Mouse (Mus musculus) embryonic facial prominence, embryonic 11.5 days (tissue): ENCODE measurements at regions not wholly inside any gene's neighbourhood (a gene's known extent, or its start where the extent isn't known, plus 50 kb on each side); places are given as distances from the start of the nearest gene placed in this dataset.

Experiments
- ATAC-seq: fragments of 200-750 bp; cut with Nextera tagmentation; replicated peaks from 2 replicates; pipeline ENCODE4 v1.8.0; 2017; ENCODE audit warnings: low read depth; ENCODE audit not compliant: insufficient number of reproducible peaks, low FRiP score, low TSS enrichment
- DNase-seq: peaks from one replicate; pipeline ENCODE4 v3.0.0-alpha.2; 2015; ENCODE audit warnings: low spot score
- H3K27ac ChIP-seq: fragments of 300-500 bp; sonication (generic); replicated peaks from 2 replicates; pipeline ENCODE4 v1.5.1; 2014; ENCODE audit warnings: mild to moderate bottlenecking, low read depth, low read length, control low read depth
- H3K27me3 ChIP-seq: fragments of 300-500 bp; sonication (generic); 2 replicates; pipeline ENCODE4 v1.6.1; 2014; ENCODE audit warnings: mild to moderate bottlenecking, low read length, moderate library complexity, mixed read lengths; ENCODE audit not compliant: control insufficient read depth, insufficient read depth
- H3K36me3 ChIP-seq: fragments of 300-500 bp; sonication (generic); replicated peaks from 2 replicates; pipeline ENCODE4 v1.6.1; 2014; ENCODE audit warnings: low read depth, mild to moderate bottlenecking, low read length, moderate library complexity, mixed read lengths; ENCODE audit not compliant: control insufficient read depth, insufficient read depth
- H3K4me1 ChIP-seq: fragments of 300-500 bp; sonication (generic); 2 replicates; pipeline ENCODE4 v1.6.1; 2014; ENCODE audit warnings: low read length, mixed read lengths; ENCODE audit not compliant: control insufficient read depth, insufficient read depth
- H3K4me2 ChIP-seq: fragments of 300-500 bp; sonication (generic); 2 replicates; pipeline ENCODE4 v1.6.1; 2014; ENCODE audit warnings: low read depth, mild to moderate bottlenecking, control low read depth, low read length, moderate library complexity
- H3K4me3 ChIP-seq: fragments of 300-500 bp; sonication (generic); 2 replicates; pipeline ENCODE4 v1.5.1; 2014; ENCODE audit warnings: low read depth, low read length, control low read depth
- H3K9ac ChIP-seq: fragments of 300-500 bp; sonication (generic); replicated peaks from 2 replicates; pipeline ENCODE4 v1.6.1; 2014; ENCODE audit warnings: mild to moderate bottlenecking, control low read depth, low read length
- H3K9me3 ChIP-seq: fragments of 300-500 bp; sonication (generic); replicated peaks from 2 replicates; pipeline ENCODE4 v1.6.1; 2016; ENCODE audit warnings: mild to moderate bottlenecking, low read length, inconsistent platforms, mixed read lengths; ENCODE audit not compliant: control insufficient read depth
- WGBS: fragments of 180-500 bp; shearing (Covaris S2); extraction: QIAGEN DNeasy Blood & Tissue Kit; methylation state at CpG from one replicate; pipeline ENCODE4 v1.1.7; 2014; 5-methylcytosine and 5-hydroxymethylcytosine counted together

DNA sequence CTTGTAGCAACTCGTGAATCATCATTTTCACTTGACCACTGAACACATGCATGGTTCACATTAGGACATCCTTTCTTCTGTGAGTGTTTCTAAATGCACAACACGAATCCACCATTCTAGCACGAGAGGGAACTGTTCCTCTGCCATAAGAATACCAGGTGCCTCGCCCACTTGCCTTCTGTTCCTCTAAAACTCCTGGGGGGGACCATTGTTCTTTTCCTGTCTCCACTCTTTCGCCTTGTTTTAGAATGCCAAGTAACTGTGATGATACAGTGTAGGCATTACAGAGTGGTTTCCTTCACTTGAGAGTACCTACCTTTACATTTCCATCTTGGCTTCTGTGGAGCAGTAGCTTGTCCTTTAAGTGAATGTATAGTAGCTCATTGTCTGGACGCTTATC lies 224.2 kb downstream of the Plk2 start:
- no peaks in the 10 kb centered on the region for H3K4me1 ChIP-seq
- no peaks in the 10 kb centered on the region for H3K9me3 ChIP-seq
- H3K4me2 ChIP-seq, result no peak overlapping the region
- no peaks in the 10 kb centered on the region for H3K36me3 ChIP-seq
- ATAC-seq (no peak), DNase-seq (no peak)
- no peak overlapping the region for H3K4me3 ChIP-seq
- 83% methylated on average over 6 of the region's 6 CpGs for WGBS
- H3K27me3 ChIP-seq, result no peaks in the 10 kb centered on the region
- no peak overlapping the region for H3K27ac ChIP-seq
- no peak overlapping the region for H3K9ac ChIP-seq

- no peaks in the 10 kb centered on the region for H3K4me1 ChIP-seq
- H3K4me3 ChIP-seq, result no peak overlapping the region
- DNase-seq (no peak), ATAC-seq (no peak)
- H3K4me2 ChIP-seq, result no peak overlapping the region
- 72% methylated on average over 6 of the region's 6 CpGs for WGBS
- no peaks in the 10 kb centered on the region for H3K9me3 ChIP-seq
- H3K9ac ChIP-seq, result no peak overlapping the region
- H3K27me3 ChIP-seq, result no peaks in the 10 kb centered on the region
- no peaks in the 10 kb centered on the region for H3K36me3 ChIP-seq
- H3K27ac ChIP-seq, result no peak overlapping the region
Observed at GRCm38 (mm10) chr13:110627136-110627535, 232.3 kb downstream of the Plk2 start.

DNA sequence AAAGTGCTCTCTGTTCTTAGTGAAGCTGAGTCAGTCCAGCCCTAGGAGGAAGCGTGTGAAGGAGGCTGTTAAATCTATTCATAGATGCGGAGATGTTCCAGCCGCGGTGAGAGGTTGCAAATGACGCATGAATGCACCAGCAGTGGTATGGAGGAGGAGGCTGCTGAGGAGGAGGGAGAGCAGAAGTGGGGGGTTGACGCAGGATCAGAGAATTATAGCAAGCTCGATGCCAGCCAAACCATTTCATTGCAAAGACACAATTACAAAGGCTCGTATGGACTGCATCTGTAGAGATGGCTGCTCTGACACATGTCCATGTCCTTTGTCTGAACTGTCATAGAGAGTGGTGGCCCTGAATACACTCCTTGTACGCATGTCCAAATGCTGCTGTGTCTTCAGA lies 232.9 kb downstream of the Plk2 start:
- Histone ChIP-seq H3K4me3 (no peak overlapping the region), H3K9me3 (no peaks in the 10 kb centered on the region), H3K27ac (no peak overlapping the region), H3K36me3 (no peaks in the 10 kb centered on the region), H3K4me2 (no peak overlapping the region), H3K27me3 (no peaks in the 10 kb centered on the region), H3K9ac (no peak overlapping the region), H3K4me1 (no peaks in the 10 kb centered on the region)
- ATAC-seq (no peak), DNase-seq (no peak)
- 76% methylated on average over 9 of the region's 9 CpGs for WGBS

- no peaks in the 10 kb centered on the region for H3K4me1 ChIP-seq
- DNase-seq, result no peak
- no peak overlapping the region for H3K4me3 ChIP-seq
- H3K36me3 ChIP-seq, result no peaks in the 10 kb centered on the region
- WGBS, result 92% methylated on average over 1 of the region's 1 CpGs
- ATAC-seq, result no peak
- no peak overlapping the region for H3K9ac ChIP-seq
- H3K27ac ChIP-seq, result no peak overlapping the region
- no peaks in the 10 kb centered on the region for H3K27me3 ChIP-seq
- no peak overlapping the region for H3K4me2 ChIP-seq
- no peaks in the 10 kb centered on the region for H3K9me3 ChIP-seq
Observed at GRCm38 (mm10) chr13:110628201-110628600, 233.4 kb downstream of the Plk2 start.

- Histone ChIP-seq H3K27me3 (no peaks in the 10 kb centered on the region), H3K4me3 (no peak overlapping the region), H3K4me1 (no peaks in the 10 kb centered on the region), H3K4me2 (no peak overlapping the region), H3K36me3 (no peaks in the 10 kb centered on the region), H3K9me3 (no peaks in the 10 kb centered on the region), H3K9ac (no peak overlapping the region), H3K27ac (no peak overlapping the region)
- no peak for ATAC-seq
- no peak for DNase-seq
- 88% methylated on average over 3 of the region's 3 CpGs for WGBS
Observed at GRCm38 (mm10) chr13:110633261-110633781, 238.5 kb downstream of the Plk2 start.

- no peaks in the 10 kb centered on the region for H3K4me1 ChIP-seq
- no peaks in the 10 kb centered on the region for H3K9me3 ChIP-seq
- H3K27ac ChIP-seq, result no peak overlapping the region
- H3K4me2 ChIP-seq, result no peak overlapping the region
- no peaks in the 10 kb centered on the region for H3K36me3 ChIP-seq
- ATAC-seq, result no peak
- WGBS, result 95% methylated on average over 1 of the region's 1 CpGs
- H3K4me3 ChIP-seq, result no peak overlapping the region
- H3K27me3 ChIP-seq, result no peaks in the 10 kb centered on the region
- H3K9ac ChIP-seq, result no peak overlapping the region
- no peak for DNase-seq
Observed at GRCm38 (mm10) chr13:110633899-110634298, 239.1 kb downstream of the Plk2 start.

- H3K27ac ChIP-seq, result no peak overlapping the region
- WGBS, result 88% methylated on average over 3 of the region's 3 CpGs
- ATAC-seq (no peak), DNase-seq (no peak)
- no peaks in the 10 kb centered on the region for H3K9me3 ChIP-seq
- H3K36me3 ChIP-seq, result no peaks in the 10 kb centered on the region
- H3K4me2 ChIP-seq, result no peak overlapping the region
- no peaks in the 10 kb centered on the region for H3K27me3 ChIP-seq
- no peak overlapping the region for H3K9ac ChIP-seq
- H3K4me3 ChIP-seq, result no peak overlapping the region
- no peaks in the 10 kb centered on the region for H3K4me1 ChIP-seq
Observed at GRCm38 (mm10) chr13:110642792-110643191, 247.9 kb downstream of the Plk2 start.

- Histone ChIP-seq H3K27me3 (no peaks in the 10 kb centered on the region), H3K4me2 (no peak overlapping the region), H3K9me3 (no peaks in the 10 kb centered on the region), H3K27ac (no peak overlapping the region), H3K4me1 (no peaks in the 10 kb centered on the region), H3K4me3 (no peak overlapping the region), H3K36me3 (no peaks in the 10 kb centered on the region), H3K9ac (no peak overlapping the region)
- 68% methylated on average over 11 of the region's 11 CpGs for WGBS
- DNase-seq (peak; percentile 12), ATAC-seq (no peak)
Observed at GRCm38 (mm10) chr13:110643198-110643896, 248.5 kb downstream of the Plk2 start.
